ENCODE assay signal across 18 mouse cellular contexts in genomic region chr12:21171776-21172490, GRCm38 (mm10).
A peak's percentile ranks its signal among the peaks of the same experiment; 100 is the strongest.
DNase-seq lines count a peak whose midpoint lies in the region; ATAC-seq and TF ChIP-seq lines count a peak whose summit lies in the region.
"Had no signal": no experiment of that assay in that cellular context is flagged by ENCODE, and none has a peak within 500 bp of the region (broad histone marks: within the 10 kb centered on the region; RNA-seq: fewer than 3 reads in every experiment).

No protein-coding gene starts in this region.

- no peaks in the 10 kb centered on the region for H3K9me3 ChIP-seq in forebrain, embryonic 10.5 days
- no peaks in the 10 kb centered on the region for H3K9me3 ChIP-seq in hindbrain, embryonic 11.5 days (ENCODE audit: control insufficient read depth, low read length)
- H3K9me3 ChIP-seq: embryonic facial prominence, embryonic 15.5 days; heart, embryonic 15.5 days; midbrain, embryonic 10.5 days had no signal

- DNase-seq in adrenal gland, postnatal 10 days: peak; percentile 46
- DNase-seq in adrenal gland, adult 18-20 months (ENCODE audit: low spot score in 2 of 2): no peak
- peak; percentile 28 for DNase-seq in heart, postnatal 25 days (ENCODE audit: low spot score)
- DNase-seq in heart, postnatal 36 days: no peak
- peak; percentile 73 for DNase-seq in thymus, postnatal 0 days (ENCODE audit: low spot score)
- DNase-seq in forebrain, embryonic 10.5 days (ENCODE audit: extremely low spot score, low spot score): no peak
- DNase-seq in hindbrain, embryonic 11.5 days (ENCODE audit: low spot score): no peak
- DNase-seq: cerebellum, postnatal 36 days; layer of hippocampus, postnatal 36 days; lung, embryonic 14.5 days; right cerebral cortex, postnatal 25 days had no signal

- no peak for ATAC-seq in hindbrain, embryonic 11.5 days (ENCODE audit: low FRiP score)
- ATAC-seq: inflammation-experienced regulatory T-cells, adult 6 months had no signal

- H3K4me2 ChIP-seq in hindbrain, embryonic 11.5 days (replicated peaks; ENCODE audit: low read depth, low read length): no peak overlapping the region
- H3K4me2 ChIP-seq: embryonic facial prominence, embryonic 15.5 days; heart, embryonic 15.5 days; lung, embryonic 14.5 days had no signal

- peaks cover 54% of the 10 kb centered on the region for H3K36me3 ChIP-seq in forebrain, embryonic 10.5 days (replicated peaks)
- H3K36me3 ChIP-seq in hindbrain, embryonic 11.5 days (ENCODE audit: control insufficient read depth, insufficient read depth, low read length): no peaks in the 10 kb centered on the region
- H3K36me3 ChIP-seq: heart, embryonic 15.5 days had no signal

- no peak for TF ChIP-seq POLR2A in bone marrow, adult 2 months (IDR thresholded peaks at IDR 0.05; ENCODE audit: borderline replicate concordance, control insufficient read depth, low read depth, low read length)

- 63% methylated on average over 11 of the region's 11 CpGs for WGBS in bone marrow, adult 2 months
- WGBS in forebrain, embryonic 10.5 days: 88% methylated on average over 11 of the region's 11 CpGs
- WGBS in hindbrain, embryonic 11.5 days: 87% methylated on average over 11 of the region's 11 CpGs

- no peak overlapping the region for H3K9ac ChIP-seq in hindbrain, embryonic 11.5 days (ENCODE audit: low read depth, low read length)
- H3K9ac ChIP-seq: embryonic facial prominence, embryonic 15.5 days; heart, embryonic 15.5 days; lung, embryonic 14.5 days had no signal

- no peak overlapping the region for H3K4me3 ChIP-seq in bone marrow, adult 2 months (replicated peaks; ENCODE audit: control insufficient read depth, low read depth, low read length)
- no peak overlapping the region for H3K4me3 ChIP-seq in forebrain, embryonic 10.5 days
- no peak overlapping the region for H3K4me3 ChIP-seq in hindbrain, embryonic 11.5 days (ENCODE audit: low read depth, low read length)
- H3K4me3 ChIP-seq: embryonic facial prominence, embryonic 15.5 days; heart, embryonic 15.5 days; midbrain, embryonic 10.5 days; myocyte had no signal

- H3K4me1 ChIP-seq in bone marrow, adult 2 months (ENCODE audit: control insufficient read depth, insufficient read depth, low read length): no peaks in the 10 kb centered on the region; the same call in 1 of the 2 replicates
- H3K4me1 ChIP-seq in forebrain, embryonic 10.5 days: peaks cover 4% of the 10 kb centered on the region; the same call in 1 of the 2 replicates
- H3K4me1 ChIP-seq in hindbrain, embryonic 11.5 days (replicated peaks; ENCODE audit: control insufficient read depth, insufficient read depth, low read length): no peaks in the 10 kb centered on the region

- peak overlapping the region; percentile 3; the same call in 1 of the 2 replicates for H3K27ac ChIP-seq in bone marrow, adult 2 months (ENCODE audit: control insufficient read depth, insufficient read depth, low read depth, low read length, poor library complexity)
- H3K27ac ChIP-seq in forebrain, embryonic 10.5 days: no peak overlapping the region
- H3K27ac ChIP-seq in hindbrain, embryonic 11.5 days (ENCODE audit: low read depth, low read length): no peak overlapping the region
- H3K27ac ChIP-seq: embryonic facial prominence, embryonic 15.5 days; heart, embryonic 15.5 days; kidney, postnatal 0 days; midbrain, embryonic 10.5 days had no signal

- TF ChIP-seq CTCF in bone marrow, adult 2 months (IDR thresholded peaks at IDR 0.05; ENCODE audit: control insufficient read depth, insufficient read depth, low read length): no peak

- intact Hi-C loops in heart, postnatal 25 days (cut with DNase I): no loop called here
- intact Hi-C loops in heart, postnatal 36 days (cut with DNase I): loop anchor here (2.0 kb wide), 1 partner anchor 13 kb away; no protein-coding TSS in a partner anchor

- no peaks in the 10 kb centered on the region for H3K27me3 ChIP-seq in forebrain, embryonic 10.5 days (ENCODE audit: poor library complexity, severe bottlenecking)
- no peaks in the 10 kb centered on the region for H3K27me3 ChIP-seq in hindbrain, embryonic 11.5 days (ENCODE audit: control insufficient read depth, insufficient read depth, low read length)
- H3K27me3 ChIP-seq: embryonic facial prominence, embryonic 15.5 days; heart, embryonic 15.5 days had no signal

Comparison
In these comparisons a context has a peak if more than half of its experiments do, and no peak if none do; other contexts are left out.
1. DNase-seq: peak in adrenal gland, postnatal 10 days (single experiment), heart, postnatal 25 days (single experiment) and thymus, postnatal 0 days (single experiment); none in adrenal gland, adult 18-20 months (0 of 2), heart, postnatal 36 days (0 of 2), forebrain, embryonic 10.5 days (single experiment) and hindbrain, embryonic 11.5 days (single experiment).